Mouse (Mus musculus) limb, embryonic 10.5 days (tissue): Measurements from ENCODE around the gene Nbea. TPM values are rescaled to one million over a fixed set of nuclear protein-coding genes. Genes with fewer than 3 reads are reported as not detected.
A peak's percentile ranks its signal among the peaks of the same experiment; 100 is the strongest.

ENCODE experiments used
- DNase-seq: peaks from one replicate; pipeline ENCODE4 v3.0.0-alpha.2; 2017; ENCODE audit warnings: low spot score
- H3K27ac ChIP-seq: fragments of 300-500 bp; sonication (generic); 2 replicates; pipeline ENCODE4 v1.5.1; 2016; ENCODE audit warnings: mild to moderate bottlenecking
- H3K27me3 ChIP-seq: fragments of 300-500 bp; sonication (generic); 2 replicates; pipeline ENCODE4 v1.6.1; 2016; ENCODE audit warnings: low read depth, mild to moderate bottlenecking; ENCODE audit not compliant: poor library complexity, severe bottlenecking
- H3K36me3 ChIP-seq: fragments of 300-500 bp; sonication (generic); 2 replicates; pipeline ENCODE4 v1.6.1; 2016; ENCODE audit warnings: mild to moderate bottlenecking, moderate library complexity
- H3K4me1 ChIP-seq: fragments of 300-500 bp; sonication (generic); 2 replicates; pipeline ENCODE4 v1.6.1; 2016
- H3K4me3 ChIP-seq: fragments of 300-500 bp; sonication (generic); 2 replicates; pipeline ENCODE4 v1.5.1; 2016; ENCODE audit warnings: mild to moderate bottlenecking, moderate library complexity
- H3K9me3 ChIP-seq: fragments of 300-500 bp; sonication (generic); replicated peaks from 2 replicates; pipeline ENCODE4 v1.6.1; 2016; ENCODE audit warnings: mild to moderate bottlenecking
- WGBS: fragments of 180-500 bp; shearing (Covaris S2); methylation state at CpG from one replicate; pipeline ENCODE4 v1.1.7; 2016; 5-methylcytosine and 5-hydroxymethylcytosine counted together
- polyA plus RNA-seq: library from polyadenylated mRNA; unstranded; fragments of >200 nt; fragmentation: Nextera tagmentation; extraction: Ambion mirVana; gene quantifications from 2 replicates; pipeline ENCODE4 v1.2.1, GENCODE M21; 2016

Nbea gene
- polyA plus RNA-seq, 1 experiment from 2014 or later, result 19.7 TPM

DNA sequence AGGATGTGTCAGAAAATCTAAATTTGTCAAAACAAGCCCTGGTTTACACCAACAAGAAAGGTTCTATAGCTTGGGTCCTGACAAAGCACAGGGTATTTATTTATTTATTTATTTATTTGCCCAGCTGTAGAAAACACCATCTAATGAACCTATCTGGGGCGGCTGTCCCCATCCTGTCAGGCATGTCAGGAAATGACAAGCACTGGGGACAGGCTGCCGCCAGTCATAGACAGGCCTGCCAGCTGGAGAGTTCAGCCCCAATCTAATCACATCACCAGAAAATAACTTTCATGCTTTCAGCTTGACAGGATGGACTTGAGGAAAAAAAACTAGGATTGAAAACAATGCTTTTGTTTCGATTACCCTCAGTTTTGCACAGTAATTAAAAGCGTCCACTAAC is 440.8 kb downstream of the Nbea start:
- Histone ChIP-seq H3K27me3 (no peaks in the 10 kb centered on the region), H3K36me3 (no peaks in the 10 kb centered on the region), H3K27ac (no peak overlapping the region), H3K9me3 (no peaks in the 10 kb centered on the region), H3K4me3 (no peak overlapping the region), H3K4me1 (peaks cover 15% of the 10 kb centered on the region; the same call in 1 of the 2 replicates)
- WGBS, result 86% methylated on average over 4 of the region's 4 CpGs
- no peak for DNase-seq

DNA sequence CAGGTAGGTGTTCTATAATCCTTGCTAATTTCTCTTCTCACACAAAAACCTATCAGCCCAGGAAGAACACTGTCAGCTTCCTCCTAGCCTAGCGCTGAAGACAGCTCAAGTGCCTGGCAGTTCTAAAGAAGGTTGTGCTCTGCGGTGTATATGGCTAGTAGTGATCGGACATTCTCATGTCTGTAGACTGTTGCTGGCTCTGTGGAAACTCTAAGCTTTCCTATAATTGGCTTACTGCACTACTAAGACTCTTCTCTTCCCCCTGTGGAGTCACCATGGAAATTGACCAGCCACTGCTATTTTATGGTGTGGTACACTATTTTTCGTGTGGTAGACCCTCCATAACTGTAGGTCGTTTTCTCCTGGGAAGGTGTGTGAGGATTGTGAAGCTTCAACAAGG is 441.3 kb downstream of the Nbea start:
- Histone ChIP-seq H3K4me1 (peaks cover 14% of the 10 kb centered on the region; the same call in 1 of the 2 replicates), H3K9me3 (no peaks in the 10 kb centered on the region), H3K27ac (no peak overlapping the region), H3K36me3 (no peaks in the 10 kb centered on the region), H3K4me3 (no peak overlapping the region), H3K27me3 (no peaks in the 10 kb centered on the region)
- DNase-seq, result no peak
- WGBS, result 86% methylated on average over 5 of the region's 5 CpGs

DNA sequence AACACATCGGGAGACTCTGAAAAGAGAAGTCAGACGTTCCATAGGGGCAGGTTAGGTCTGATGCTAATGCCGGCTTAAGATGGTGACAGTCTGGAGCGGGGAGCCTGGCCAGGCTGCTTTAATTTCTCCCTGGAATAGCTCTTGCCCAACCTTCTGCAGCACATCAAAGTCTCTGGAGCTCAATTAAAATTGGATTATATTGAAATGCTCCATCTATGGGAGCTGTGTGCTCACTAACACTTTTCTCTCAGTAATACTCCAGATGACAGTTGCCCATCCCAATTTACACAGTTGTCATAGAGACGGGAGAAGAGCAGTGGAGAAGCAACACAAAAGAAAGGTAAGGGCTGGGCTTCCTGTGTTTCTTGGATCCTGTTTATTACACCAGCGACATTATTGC is 442.1 kb downstream of the Nbea start:
- WGBS, result 67% methylated on average over 6 of the region's 6 CpGs
- peaks cover 14% of the 10 kb centered on the region; the same call in 1 of the 2 replicates for H3K4me1 ChIP-seq
- DNase-seq, result no peak
- no peak overlapping the region for H3K4me3 ChIP-seq
- H3K27me3 ChIP-seq, result no peaks in the 10 kb centered on the region
- H3K36me3 ChIP-seq, result no peaks in the 10 kb centered on the region
- H3K9me3 ChIP-seq, result no peaks in the 10 kb centered on the region
- H3K27ac ChIP-seq, result no peak overlapping the region

DNA sequence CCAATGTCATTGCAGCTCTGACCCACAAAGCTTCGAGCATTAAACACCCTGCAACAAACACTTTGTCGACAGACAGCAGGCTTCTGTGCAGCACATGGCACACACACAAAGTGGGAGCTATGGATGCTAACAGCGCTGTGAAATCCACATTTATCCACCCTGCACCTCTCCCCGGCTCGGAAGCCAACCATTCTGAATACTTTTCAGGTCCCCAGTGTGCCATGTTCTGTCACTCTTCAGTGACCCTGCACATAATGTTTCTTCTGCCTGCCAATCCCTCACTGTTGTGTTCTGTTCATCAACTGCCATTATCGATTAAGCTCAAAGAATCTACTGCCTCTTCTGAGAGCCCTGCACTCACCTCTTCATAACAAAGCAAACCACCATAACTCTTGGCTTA is 449.8 kb downstream of the Nbea start:
- Histone ChIP-seq H3K27me3 (no peaks in the 10 kb centered on the region), H3K36me3 (no peaks in the 10 kb centered on the region), H3K4me3 (no peak overlapping the region), H3K27ac (no peak overlapping the region), H3K9me3 (no peaks in the 10 kb centered on the region), H3K4me1 (no peaks in the 10 kb centered on the region)
- DNase-seq, result no peak
- WGBS, result 84% methylated on average over 6 of the region's 6 CpGs

DNA sequence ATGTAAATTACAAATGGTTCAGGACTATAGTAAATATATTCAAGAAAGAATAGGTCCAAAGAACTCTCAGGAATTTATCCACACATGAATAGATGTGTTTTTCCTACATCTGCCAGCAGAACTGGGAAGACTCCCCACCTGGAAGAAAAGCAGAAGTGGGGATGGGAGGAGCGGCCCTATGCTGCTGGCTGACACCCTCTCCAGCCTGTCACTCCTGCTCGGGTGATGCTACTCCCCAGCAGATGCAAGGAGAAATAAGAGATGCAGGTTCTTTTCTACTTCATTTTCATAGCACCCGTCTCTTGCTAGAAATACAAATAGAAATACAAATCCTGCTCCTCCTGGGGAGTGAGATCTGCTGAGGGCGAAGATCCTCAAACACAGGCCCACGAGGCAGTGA is 453.0 kb downstream of the Nbea start:
- no peaks in the 10 kb centered on the region for H3K4me1 ChIP-seq
- no peaks in the 10 kb centered on the region for H3K36me3 ChIP-seq
- no peak overlapping the region for H3K4me3 ChIP-seq
- 83% methylated on average over 5 of the region's 5 CpGs for WGBS
- DNase-seq, result no peak
- H3K27me3 ChIP-seq, result no peaks in the 10 kb centered on the region
- no peaks in the 10 kb centered on the region for H3K9me3 ChIP-seq
- no peak overlapping the region for H3K27ac ChIP-seq

DNA sequence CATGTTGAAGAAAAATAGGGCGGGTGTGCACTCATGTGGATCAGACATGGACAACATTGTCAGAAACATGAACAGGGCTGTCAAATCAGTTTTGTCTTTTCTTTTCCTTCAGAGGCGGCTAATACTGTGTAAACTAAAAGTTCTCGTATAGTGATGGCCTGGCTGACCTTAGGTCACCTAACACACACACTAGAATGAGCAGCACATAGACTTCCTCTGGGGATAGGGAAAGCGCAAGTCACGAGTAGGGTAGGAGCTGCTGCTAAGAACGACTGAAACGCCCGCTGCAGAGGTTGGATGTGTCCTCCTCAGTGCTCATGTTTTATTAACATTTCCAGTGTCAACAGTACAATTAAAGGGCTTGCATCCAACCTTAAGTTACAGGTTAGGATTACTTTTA is 453.4 kb downstream of the Nbea start:
- 69% methylated on average over 8 of the region's 8 CpGs for WGBS
- H3K9me3 ChIP-seq, result no peaks in the 10 kb centered on the region

DNA sequence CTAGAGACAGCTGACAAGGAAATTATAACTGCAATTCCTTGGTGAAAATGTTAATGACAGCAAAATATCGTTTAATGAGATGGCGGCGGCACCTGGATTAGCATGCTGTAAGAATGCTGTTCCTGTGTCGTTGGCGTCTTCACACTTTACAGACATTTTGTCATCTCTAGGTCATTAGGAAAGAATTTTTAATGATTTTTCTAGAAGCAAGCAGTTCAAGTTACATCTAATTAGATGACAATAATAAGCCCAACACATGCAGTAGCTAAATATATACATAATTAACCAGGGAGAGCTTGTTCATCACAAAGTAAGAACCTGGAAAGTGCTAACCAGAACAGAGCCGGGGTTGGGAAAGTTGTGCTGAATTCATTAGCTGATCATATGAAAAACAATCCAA is 469.2 kb downstream of the Nbea start:
- peaks cover 13% of the 10 kb centered on the region for H3K36me3 ChIP-seq
- H3K27me3 ChIP-seq, result no peaks in the 10 kb centered on the region
- no peak overlapping the region for H3K4me3 ChIP-seq
- no peaks in the 10 kb centered on the region for H3K4me1 ChIP-seq
- no peaks in the 10 kb centered on the region for H3K9me3 ChIP-seq
- peak; percentile 6 for DNase-seq
- no peak overlapping the region for H3K27ac ChIP-seq
- WGBS, result 88% methylated on average over 6 of the region's 6 CpGs

More for the DNA sequence above, 453.4 kb downstream of the Nbea start:
- Histone ChIP-seq H3K27ac (no peak overlapping the region), H3K36me3 (no peaks in the 10 kb centered on the region), H3K27me3 (no peaks in the 10 kb centered on the region), H3K4me1 (no peaks in the 10 kb centered on the region), H3K4me3 (no peak overlapping the region)
- no peak for DNase-seq

DNA sequence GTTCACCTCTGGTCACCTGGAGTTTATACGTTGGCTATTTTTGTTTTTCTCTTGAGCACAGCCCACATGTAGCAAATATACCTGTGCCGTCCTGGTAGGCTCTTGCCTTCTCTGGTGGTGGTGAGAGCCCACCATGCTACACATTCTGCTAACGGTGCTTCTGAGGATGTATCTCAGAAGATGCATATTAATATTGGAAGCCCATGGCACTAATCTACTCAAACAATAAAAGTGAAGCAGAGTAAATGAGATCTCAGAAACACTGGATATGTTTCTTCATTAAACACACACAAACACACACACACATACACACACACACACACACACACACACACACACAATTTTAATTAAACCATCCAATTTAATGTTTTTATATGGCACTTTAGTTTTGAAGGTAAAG is 469.6 kb downstream of the Nbea start:
- Histone ChIP-seq H3K27me3 (no peaks in the 10 kb centered on the region), H3K9me3 (no peaks in the 10 kb centered on the region), H3K4me1 (no peaks in the 10 kb centered on the region), H3K4me3 (no peak overlapping the region), H3K36me3 (peaks cover 14% of the 10 kb centered on the region), H3K27ac (no peak overlapping the region)
- no peak for DNase-seq
- 87% methylated on average over 3 of the region's 3 CpGs for WGBS

DNA sequence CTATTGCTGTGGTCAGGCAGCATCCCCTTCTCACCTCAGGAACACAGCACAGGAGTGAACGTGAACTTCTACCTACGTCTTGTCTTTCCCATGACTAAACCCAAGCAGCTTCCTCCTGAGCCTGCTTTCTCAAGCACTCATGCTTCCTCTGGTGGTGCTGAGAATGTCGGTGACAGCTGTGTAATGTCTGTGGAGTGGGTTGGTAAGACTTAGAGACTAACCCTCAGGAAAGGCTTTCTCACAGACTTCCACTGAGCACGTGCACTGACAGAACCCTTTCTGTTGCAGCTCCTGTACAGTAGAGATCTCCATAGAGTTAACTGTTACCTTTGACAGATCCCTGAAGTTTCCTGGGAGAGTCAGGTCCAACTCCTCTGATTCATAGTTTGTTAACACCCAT is 473.2 kb downstream of the Nbea start:
- Histone ChIP-seq H3K9me3 (no peaks in the 10 kb centered on the region), H3K27me3 (no peaks in the 10 kb centered on the region), H3K27ac (no peak overlapping the region), H3K36me3 (peaks cover 14% of the 10 kb centered on the region), H3K4me1 (no peaks in the 10 kb centered on the region), H3K4me3 (no peak overlapping the region)
- peak; percentile 22 for DNase-seq
- WGBS, result 96% methylated on average over 4 of the region's 4 CpGs

DNA sequence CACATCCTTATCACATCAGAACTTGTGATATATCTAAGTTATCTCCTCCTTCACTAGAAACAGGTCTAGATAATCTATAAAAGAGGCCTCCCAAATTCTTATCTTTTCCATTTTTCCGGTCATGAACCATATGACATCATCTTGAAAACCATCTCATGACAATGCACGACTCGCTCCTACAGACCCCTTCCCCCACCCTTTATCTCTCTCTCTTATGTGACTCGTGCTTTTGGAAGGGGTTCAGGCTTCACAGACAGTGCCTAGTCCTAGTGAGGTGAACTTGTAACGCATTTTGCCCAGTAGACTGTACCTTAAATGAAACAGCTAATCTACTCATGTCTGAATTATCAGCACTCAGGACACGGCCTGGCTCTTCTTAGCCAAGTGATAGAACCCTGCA is 481.9 kb downstream of the Nbea start:
- WGBS, result 86% methylated on average over 6 of the region's 6 CpGs
- no peaks in the 10 kb centered on the region for H3K36me3 ChIP-seq

DNA sequence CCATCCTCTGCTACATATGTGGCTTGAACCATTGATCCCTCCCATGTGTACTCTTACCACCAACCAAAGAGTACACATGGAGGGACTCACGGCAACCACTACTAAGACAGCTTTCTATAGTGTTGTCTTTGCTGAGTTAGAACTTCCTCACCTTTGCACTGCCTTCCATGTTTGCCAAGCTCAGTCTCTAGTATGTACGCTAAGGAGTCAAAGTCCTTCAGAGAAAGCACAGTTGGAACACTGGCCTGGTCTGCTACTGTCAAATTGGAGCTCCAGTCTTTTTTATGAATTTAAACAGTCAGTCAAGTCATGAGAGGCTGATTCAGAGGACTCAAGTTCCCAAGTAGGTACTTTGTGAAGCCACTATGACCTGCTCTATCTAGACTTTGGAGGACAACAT is 486.3 kb downstream of the Nbea start:
- H3K27me3 ChIP-seq, result no peaks in the 10 kb centered on the region
- peaks cover 17% of the 10 kb centered on the region for H3K4me1 ChIP-seq
- 96% methylated on average over 2 of the region's 2 CpGs for WGBS
- no peaks in the 10 kb centered on the region for H3K36me3 ChIP-seq
- no peak for DNase-seq
- no peak overlapping the region for H3K27ac ChIP-seq
- no peaks in the 10 kb centered on the region for H3K9me3 ChIP-seq
- no peak overlapping the region for H3K4me3 ChIP-seq

More for the DNA sequence above, 481.9 kb downstream of the Nbea start:
- H3K9me3 ChIP-seq, result no peaks in the 10 kb centered on the region
- H3K27me3 ChIP-seq, result no peaks in the 10 kb centered on the region
- DNase-seq, result no peak
- no peak overlapping the region for H3K4me3 ChIP-seq
- no peak overlapping the region for H3K27ac ChIP-seq
- H3K4me1 ChIP-seq, result no peaks in the 10 kb centered on the region

DNA sequence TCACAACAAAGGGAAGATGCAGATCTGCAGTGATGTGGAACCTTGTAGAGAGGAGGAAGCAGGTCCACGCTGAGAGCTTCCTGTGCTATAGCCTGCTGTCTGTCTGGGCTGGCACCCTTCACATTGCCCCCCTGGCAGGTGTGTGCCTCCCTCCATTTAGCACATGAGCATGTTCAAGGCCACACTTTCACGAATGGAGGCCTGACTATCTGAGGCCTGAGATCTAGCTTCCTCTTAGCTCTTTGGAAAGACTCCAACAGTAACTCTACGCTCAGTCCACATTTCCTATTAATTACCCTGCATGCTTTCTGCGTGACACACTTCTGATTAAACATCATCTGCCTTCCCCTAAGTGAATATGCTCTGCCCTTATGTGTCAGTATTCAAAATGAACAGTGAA is 490.4 kb downstream of the Nbea start:
- no peak for DNase-seq
- no peaks in the 10 kb centered on the region for H3K9me3 ChIP-seq
- 81% methylated on average over 4 of the region's 4 CpGs for WGBS
- H3K4me1 ChIP-seq, result peaks cover 27% of the 10 kb centered on the region
- no peak overlapping the region for H3K27ac ChIP-seq
- H3K27me3 ChIP-seq, result no peaks in the 10 kb centered on the region
- no peak overlapping the region for H3K4me3 ChIP-seq
- no peaks in the 10 kb centered on the region for H3K36me3 ChIP-seq

DNA sequence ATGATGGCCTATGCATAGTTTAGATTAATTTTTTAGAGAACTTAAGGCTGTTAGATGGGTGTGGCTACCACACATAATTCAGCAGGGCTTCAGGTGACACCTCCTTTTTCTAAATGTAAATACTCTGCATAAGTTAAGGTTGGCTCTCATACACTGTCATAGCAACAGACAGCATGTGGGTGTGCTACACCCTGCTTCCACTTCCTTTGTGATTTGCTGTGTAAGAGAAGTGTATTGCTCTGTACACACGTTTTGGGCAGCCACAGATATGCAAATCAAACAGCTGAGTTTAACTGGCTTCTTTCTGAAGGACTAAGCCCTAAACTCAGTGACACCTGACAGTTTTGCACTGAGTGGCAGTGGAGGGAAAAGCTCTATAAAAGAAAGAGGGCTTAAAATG is 495.4 kb downstream of the Nbea start:
- 47% methylated on average over 1 of the region's 1 CpGs for WGBS
- H3K4me1 ChIP-seq, result peaks cover 57% of the 10 kb centered on the region
- H3K4me3 ChIP-seq, result no peak overlapping the region
- H3K27me3 ChIP-seq, result no peaks in the 10 kb centered on the region
- H3K9me3 ChIP-seq, result no peaks in the 10 kb centered on the region
- DNase-seq, result no peak
- H3K27ac ChIP-seq, result no peak overlapping the region; the same call in 1 of the 2 replicates
- H3K36me3 ChIP-seq, result no peaks in the 10 kb centered on the region

DNA sequence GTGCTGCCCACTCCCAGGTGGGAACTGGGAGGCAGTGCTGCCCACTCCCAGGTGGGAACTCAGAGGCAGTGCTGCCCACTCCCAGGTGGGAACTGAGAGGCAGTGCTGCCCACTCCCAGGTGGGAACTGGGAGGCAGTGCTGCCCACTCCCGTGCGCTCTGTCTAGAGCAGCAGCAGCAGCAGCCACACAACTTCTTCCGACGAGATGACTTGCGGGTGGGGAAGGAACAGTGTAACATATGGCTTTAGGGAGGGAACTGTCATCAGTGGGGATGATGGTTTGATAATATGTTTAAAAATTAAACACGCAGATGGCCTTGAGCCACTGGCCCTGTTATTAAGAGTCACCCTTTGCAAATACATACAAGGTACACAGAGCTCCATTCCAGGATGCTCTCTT is 496.5 kb downstream of the Nbea start:
- Histone ChIP-seq H3K4me3 (no peak overlapping the region), H3K27ac (peak overlapping the region; percentile 64; the same call in 1 of the 2 replicates), H3K4me1 (peaks cover 62% of the 10 kb centered on the region), H3K9me3 (no peaks in the 10 kb centered on the region), H3K36me3 (no peaks in the 10 kb centered on the region), H3K27me3 (no peaks in the 10 kb centered on the region)
- no peak for DNase-seq
- 75% methylated on average over 6 of the region's 6 CpGs for WGBS
